Mouse (Mus musculus) kidney, postnatal 36 days (tissue): ENCODE results near the gene Zfp819.
A peak's percentile ranks its signal among the peaks of the same experiment; 100 is the strongest.

Source experiments
- DNase-seq, 2 experiments: peaks; one replicate each; pipeline ENCODE4 v3.0.0; 2021 to 2022; ENCODE audit warnings: mixed read lengths in 2 of 2

Zfp819 gene

GRCm38 (mm10) chr7:43606896-43607742 is at the start of gene Zfp819:
Zfp819 (plus strand) TSS chr7:43607169.
- DNase-seq = peak; percentile 59 to 67

- DNase-seq = peak; percentile 88 to 91
These were observed 44.8 kb upstream of the Zfp819 start, which contains the start of gene Zfp658 for GRCm38 (mm10) chr7:43562006-43562633. Zfp658 (plus strand) TSS chr7:43562256.

DNA sequence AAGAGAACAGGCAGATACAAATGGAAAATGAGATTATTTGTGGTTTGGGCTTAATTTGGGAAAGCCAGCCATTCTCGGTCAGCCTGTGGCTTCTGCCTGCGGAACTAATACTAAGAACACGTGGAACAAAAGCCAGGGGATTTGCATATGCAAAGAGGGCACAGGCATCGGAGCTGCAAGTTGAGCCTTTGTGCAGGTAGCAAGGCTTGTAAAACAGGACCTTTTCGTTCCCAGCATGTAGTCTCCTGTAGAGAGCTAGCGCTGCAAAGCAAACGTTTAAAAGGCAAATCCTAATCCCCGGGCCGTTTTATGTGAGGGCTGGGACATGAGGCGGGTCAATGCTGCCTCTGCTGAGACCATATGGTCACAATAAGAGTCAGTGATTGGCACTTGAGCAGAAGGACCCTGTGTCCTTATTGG is 44.3 kb upstream of the Zfp819 start:
- DNase-seq = peak in 1 of 2 experiments; percentile 31

GRCm38 (mm10) chr7:43563300-43563699 is 43.7 kb upstream of the Zfp819 start:
- no peak for DNase-seq

GRCm38 (mm10) chr7:43571216-43571615 is 35.8 kb upstream of the Zfp819 start:
- no peak for DNase-seq

GRCm38 (mm10) chr7:43579440-43580171 is 27.4 kb upstream of the Zfp819 start, which contains the start of gene Zfp719:
Zfp719 (plus strand) TSS chr7:43579610.
- DNase-seq = peak; percentile 94 to 96

DNA sequence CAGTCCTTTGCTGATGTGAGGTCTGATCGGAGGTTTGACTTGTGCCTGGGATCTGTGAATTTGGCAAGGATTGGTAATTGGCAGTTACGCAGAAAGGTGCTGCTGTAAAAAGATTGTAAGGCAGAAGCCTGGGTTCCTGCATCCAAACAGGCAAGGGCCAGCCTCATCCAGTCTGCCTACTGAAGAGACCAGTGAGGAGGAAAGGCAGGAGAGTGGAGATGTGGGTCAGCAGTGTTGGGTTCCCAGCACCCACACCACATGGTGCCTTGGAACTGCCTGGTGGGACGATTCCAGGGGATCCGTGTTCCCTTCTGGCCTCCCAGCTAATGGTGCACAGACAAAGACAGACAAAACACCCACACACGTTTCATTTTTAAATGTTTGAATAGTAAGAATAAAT is 26.4 kb upstream of the Zfp819 start:
- DNase-seq = no peak

GRCm38 (mm10) chr7:43584790-43585189 is 22.2 kb upstream of the Zfp819 start:
- peak in 1 of 2 experiments; percentile 48 for DNase-seq

DNA sequence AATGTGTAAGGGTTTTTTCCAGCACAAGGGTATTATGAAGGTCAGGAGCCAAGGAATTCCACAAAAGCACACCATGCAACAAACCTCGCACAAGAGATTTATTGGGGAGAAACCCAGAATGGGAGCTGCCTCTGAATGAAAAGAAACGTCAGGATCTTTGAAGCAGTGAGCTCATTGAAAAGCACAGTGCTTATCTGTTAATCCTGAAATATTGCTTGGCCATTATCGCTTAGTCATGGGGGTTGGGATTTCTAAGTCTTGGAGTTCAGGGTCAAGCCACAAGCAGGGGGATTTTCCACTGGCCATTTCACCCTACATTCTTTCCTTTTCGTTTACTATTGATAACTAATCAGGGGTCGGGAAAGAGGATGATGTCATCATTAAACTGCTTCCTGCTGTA is 5.1 kb upstream of the Zfp819 start:
- DNase-seq = no peak

DNA sequence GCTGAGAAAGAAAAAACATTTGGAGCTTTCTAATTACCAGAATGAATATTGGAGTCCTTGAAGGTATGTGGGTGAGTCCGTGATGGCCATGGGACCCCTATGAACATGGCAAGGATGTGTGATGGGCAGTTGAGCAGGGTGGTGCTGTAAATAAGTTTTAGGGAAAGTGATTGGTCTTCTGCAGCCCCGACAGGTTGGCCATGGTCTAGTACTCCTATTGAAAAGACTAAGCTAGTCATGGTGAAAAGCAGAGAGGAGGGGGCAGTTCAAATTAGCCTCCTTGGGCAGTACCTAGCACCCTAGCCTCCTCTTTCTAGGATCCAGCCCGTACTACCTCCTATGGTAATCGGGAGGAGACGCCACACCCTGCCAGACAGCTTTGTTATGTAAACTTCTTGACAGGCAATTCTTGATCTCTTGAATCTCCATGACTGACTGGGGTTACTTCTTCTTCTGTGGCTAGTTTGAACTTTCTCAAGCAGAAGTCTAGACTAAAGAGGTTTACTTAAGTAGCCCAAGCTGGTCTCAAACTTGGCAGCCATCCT is 846 bp downstream of the Zfp819 start:
- DNase-seq = no peak

DNA sequence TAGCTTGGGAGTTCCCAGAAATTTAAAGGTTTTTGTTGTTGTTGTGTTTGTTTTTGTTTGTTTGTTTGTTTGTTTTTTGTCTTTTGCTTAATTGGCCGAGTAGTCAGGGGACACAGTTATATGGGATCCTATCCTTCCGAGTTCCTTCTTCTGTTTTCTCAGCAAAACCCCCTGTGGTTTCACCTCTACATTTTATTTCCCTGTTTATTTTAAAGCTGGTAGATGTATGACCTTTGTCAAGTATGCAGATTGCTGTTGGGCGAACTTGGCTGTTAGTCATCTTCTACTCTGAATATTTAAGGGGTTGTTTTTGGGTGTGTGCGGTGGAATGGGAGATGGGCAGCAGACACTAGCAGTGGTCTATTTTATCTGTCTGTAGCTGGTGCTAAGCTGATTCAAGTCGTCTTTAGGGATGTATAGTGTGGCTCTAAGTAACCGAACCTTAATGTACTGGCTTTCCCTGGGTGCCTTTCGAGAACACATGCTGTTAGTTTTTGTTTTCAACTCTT is 1.4 kb downstream of the Zfp819 start:
- no peak for DNase-seq

- DNase-seq = no peak
These were observed 7.0 kb downstream of the Zfp819 start for GRCm38 (mm10) chr7:43613816-43614551.

- DNase-seq = no peak
These were observed 16.0 kb downstream of the Zfp819 start for GRCm38 (mm10) chr7:43622927-43623326.

GRCm38 (mm10) chr7:43623819-43624218 is 16.9 kb downstream of the Zfp819 start:
- no peak for DNase-seq

DNA sequence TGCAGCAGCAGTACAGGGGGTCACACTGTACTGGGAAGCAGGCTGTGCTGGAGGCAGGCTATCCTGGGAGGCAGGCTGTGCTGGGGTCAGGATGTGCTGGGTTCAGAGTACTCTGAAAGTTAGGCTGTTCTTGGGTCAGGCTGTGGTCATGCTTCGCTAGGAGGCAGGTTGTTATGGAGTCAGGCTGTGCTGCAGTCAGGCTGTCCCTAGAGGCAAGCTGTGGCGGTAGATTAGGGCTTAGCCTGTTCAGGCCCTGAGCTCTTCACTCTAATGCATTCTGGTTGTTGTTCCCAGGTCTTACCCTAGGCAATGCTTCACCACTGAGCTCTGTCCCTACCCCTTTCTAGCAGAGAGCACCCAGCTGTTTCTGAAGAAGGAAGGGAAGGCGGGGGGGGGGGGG is 18.1 kb downstream of the Zfp819 start:
- DNase-seq = no peak

DNA sequence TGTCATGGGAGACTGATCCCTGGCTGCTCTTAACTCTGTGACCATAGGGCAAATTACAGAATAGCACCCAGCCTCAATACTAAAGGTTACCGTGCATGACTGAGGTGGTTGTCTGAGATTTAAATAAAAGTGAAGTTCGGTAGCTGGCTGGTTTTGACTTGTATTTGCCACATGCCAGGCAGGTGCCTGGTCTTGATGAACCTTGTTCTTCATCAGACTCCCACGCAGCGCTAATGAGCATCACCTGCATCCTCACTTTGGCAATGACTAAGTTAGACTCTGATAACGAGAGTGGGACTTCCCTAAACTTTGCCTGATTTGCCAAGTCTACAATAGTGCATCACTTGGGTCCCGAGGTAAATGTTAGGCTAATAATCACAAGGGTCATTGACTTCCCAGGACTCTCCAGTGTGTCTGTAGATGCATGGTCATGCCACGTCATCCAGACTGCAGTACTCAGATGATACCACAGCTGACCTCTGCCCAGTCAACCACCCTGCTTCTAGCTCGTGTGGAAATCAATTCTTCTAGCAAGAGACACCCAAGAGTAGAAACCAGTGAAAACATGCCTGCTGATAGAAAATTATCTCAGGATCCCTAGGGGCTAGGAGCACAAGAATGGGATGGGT is 18.9 kb downstream of the Zfp819 start:
- no peak for DNase-seq

DNA sequence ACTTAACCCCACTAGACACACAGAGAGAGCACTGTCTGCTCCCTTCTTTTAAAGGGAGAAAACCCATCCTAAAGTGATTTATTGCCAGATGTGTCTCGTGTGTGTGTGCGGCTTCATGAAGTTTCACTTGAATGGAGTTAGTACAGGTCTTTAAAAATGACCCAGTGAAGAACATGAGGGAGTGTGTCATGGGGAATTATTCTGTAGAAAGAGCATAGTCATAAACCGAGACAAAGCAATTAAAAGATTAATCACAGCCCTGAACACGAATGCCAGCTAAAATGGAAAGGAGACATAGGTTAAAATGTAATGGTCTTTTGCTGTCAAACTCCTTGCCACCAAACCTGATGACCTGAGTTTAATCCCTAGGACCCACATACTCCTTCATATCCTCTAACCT is 27.0 kb downstream of the Zfp819 start:
- DNase-seq = no peak

DNA sequence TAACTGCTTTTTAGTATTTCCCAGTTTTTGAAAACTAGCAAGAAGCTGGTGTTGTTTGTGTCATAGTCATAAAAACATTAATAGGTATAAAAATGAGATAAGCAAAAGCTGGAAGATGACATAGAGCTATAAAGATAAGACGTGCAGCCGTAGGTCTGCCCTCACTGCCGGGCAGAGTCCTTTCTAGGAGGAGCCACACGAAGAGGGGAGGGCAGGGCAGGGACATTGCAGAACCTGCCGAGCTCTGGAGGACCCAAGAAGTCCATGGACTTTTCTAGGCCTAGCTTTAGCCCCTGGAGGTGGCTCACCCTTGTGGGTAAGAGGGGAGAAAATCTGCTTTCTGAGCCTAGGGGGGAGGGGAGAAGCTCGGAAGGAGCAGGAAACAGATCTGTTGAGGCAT is 27.5 kb downstream of the Zfp819 start, which contains the start of gene Ceacam18:
Gene Ceacam18, plus strand, starts transcription at position 208 of the 400 bp plus-strand sequence.
- DNase-seq = no peak

- no peak for DNase-seq
These were observed 29.2 kb downstream of the Zfp819 start for GRCm38 (mm10) chr7:43636194-43636593.

DNA sequence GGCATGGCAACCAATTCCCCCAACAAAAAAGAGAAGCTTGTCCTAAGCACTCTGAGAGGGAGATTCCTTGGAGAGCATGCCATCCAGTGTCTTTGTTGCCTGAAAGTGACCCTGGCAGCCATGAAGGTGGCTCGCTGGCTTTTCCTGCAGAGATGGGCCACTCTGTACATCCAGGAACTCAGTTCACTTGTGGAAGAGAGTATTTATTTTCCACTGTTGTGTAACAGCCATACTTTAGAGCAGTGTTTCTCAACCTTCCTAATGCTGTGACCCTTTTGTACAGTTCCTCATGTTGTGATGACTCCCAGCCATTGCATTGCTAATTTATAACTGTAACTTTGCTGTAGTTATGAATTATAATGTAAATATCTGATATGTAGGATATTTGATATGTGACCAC is 30.1 kb downstream of the Zfp819 start:
- no peak for DNase-seq

GRCm38 (mm10) chr7:43642587-43642986 is 35.6 kb downstream of the Zfp819 start:
- no peak for DNase-seq
